Mouse (Mus musculus) cortical plate, adult 2 months (tissue): ENCODE measurements around the gene Acsm2. TPM values are rescaled to one million over a fixed set of nuclear protein-coding genes. Genes with fewer than 3 reads are reported as not detected.

Experiments used
- H3K27ac ChIP-seq: fragments of 200-500 bp; 2 replicates; pipeline ENCODE4 v1.5.1; 2012; ENCODE audit warnings: low read length, control low read depth, inconsistent platforms; ENCODE audit not compliant: insufficient read depth
- H3K4me1 ChIP-seq: fragments of 200-500 bp; 2 replicates; pipeline ENCODE4 v1.6.1; 2011; ENCODE audit warnings: low read length; ENCODE audit not compliant: control insufficient read depth, insufficient read depth
- H3K4me3 ChIP-seq: fragments of 200-500 bp; 2 replicates; pipeline ENCODE4 v1.5.1; 2011; ENCODE audit warnings: mild to moderate bottlenecking, low read length, control low read depth; ENCODE audit not compliant: insufficient read depth
- CTCF ChIP-seq: fragments of 200-500 bp; IDR thresholded peaks from 2 replicates; pipeline ENCODE4 v1.5.1; 2011; ENCODE audit warnings: mild to moderate bottlenecking, control low read depth, low read length; ENCODE audit not compliant: insufficient read depth; ENCODE audit errors: extremely low read depth
- POLR2A ChIP-seq: fragments of 200-500 bp; IDR thresholded peaks from 2 replicates; pipeline ENCODE4 v1.6.1; 2011; ENCODE audit warnings: mild to moderate bottlenecking, low read length, control low read depth; ENCODE audit not compliant: insufficient read depth; ENCODE audit errors: extremely low read depth
- polyA plus RNA-seq: library from polyadenylated mRNA; depleted of rRNA; stranded (reverse); fragments of >200 nt; gene quantifications from 2 replicates; pipeline ENCODE4 v1.2.3, GENCODE M21; 2012

Acsm2 gene
- polyA plus RNA-seq, 1 experiment, result not detected

- H3K4me1 ChIP-seq, result no peaks in the 10 kb centered on the region; the same call in 1 of the 2 replicates
- no peak overlapping the region for H3K27ac ChIP-seq
- TF ChIP-seq POLR2A, result no peak
- no peak for TF ChIP-seq CTCF
- no peak overlapping the region for H3K4me3 ChIP-seq
Measured at GRCm38 (mm10) chr7:119526486-119526885, 27.7 kb upstream of the Acsm2 start.

GRCm38 (mm10) chr7:119527135-119527534 lies 27.0 kb upstream of the Acsm2 start:
- no peak overlapping the region for H3K4me3 ChIP-seq
- no peak overlapping the region for H3K27ac ChIP-seq
- H3K4me1 ChIP-seq, result no peaks in the 10 kb centered on the region; the same call in 1 of the 2 replicates
- TF ChIP-seq CTCF, result no peak
- TF ChIP-seq POLR2A, result no peak

- H3K4me3 ChIP-seq, result no peak overlapping the region
- TF ChIP-seq POLR2A (no peak), CTCF (no peak)
- H3K27ac ChIP-seq, result no peak overlapping the region
- no peaks in the 10 kb centered on the region; the same call in 1 of the 2 replicates for H3K4me1 ChIP-seq
Measured at GRCm38 (mm10) chr7:119527548-119527947, 26.6 kb upstream of the Acsm2 start.

- Histone ChIP-seq H3K4me3 (no peak overlapping the region), H3K27ac (no peak overlapping the region), H3K4me1 (no peaks in the 10 kb centered on the region; the same call in 1 of the 2 replicates)
- TF ChIP-seq CTCF (no peak), POLR2A (no peak)
Measured at GRCm38 (mm10) chr7:119528617-119529016, 25.5 kb upstream of the Acsm2 start.

GRCm38 (mm10) chr7:119532924-119533323 lies 21.2 kb upstream of the Acsm2 start:
- Histone ChIP-seq H3K27ac (no peak overlapping the region), H3K4me3 (no peak overlapping the region), H3K4me1 (no peaks in the 10 kb centered on the region)
- TF ChIP-seq CTCF, result no peak
- TF ChIP-seq POLR2A, result no peak

GRCm38 (mm10) chr7:119534389-119534788 lies 19.8 kb upstream of the Acsm2 start:
- Histone ChIP-seq H3K27ac (no peak overlapping the region), H3K4me1 (no peaks in the 10 kb centered on the region), H3K4me3 (no peak overlapping the region)
- TF ChIP-seq POLR2A, result no peak
- no peak for TF ChIP-seq CTCF

GRCm38 (mm10) chr7:119542445-119542844 lies 11.7 kb upstream of the Acsm2 start:
- Histone ChIP-seq H3K27ac (no peak overlapping the region), H3K4me1 (no peaks in the 10 kb centered on the region), H3K4me3 (no peak overlapping the region)
- TF ChIP-seq CTCF (no peak), POLR2A (no peak)

GRCm38 (mm10) chr7:119545572-119545971 lies 8.6 kb upstream of the Acsm2 start:
- no peak for TF ChIP-seq POLR2A
- Histone ChIP-seq H3K4me1 (no peaks in the 10 kb centered on the region), H3K27ac (no peak overlapping the region)

GRCm38 (mm10) chr7:119550471-119551222 lies 3.5 kb upstream of the Acsm2 start:
- Histone ChIP-seq H3K27ac (no peak overlapping the region), H3K4me3 (no peak overlapping the region), H3K4me1 (no peaks in the 10 kb centered on the region)
- TF ChIP-seq CTCF, result no peak
- no peak for TF ChIP-seq POLR2A

More at GRCm38 (mm10) chr7:119545572-119545971, 8.6 kb upstream of the Acsm2 start:
- H3K4me3 ChIP-seq, result no peak overlapping the region

- TF ChIP-seq POLR2A (no peak), CTCF (no peak)
- no peaks in the 10 kb centered on the region for H3K4me1 ChIP-seq
- no peak overlapping the region for H3K27ac ChIP-seq
- H3K4me3 ChIP-seq, result no peak overlapping the region
Measured at GRCm38 (mm10) chr7:119559789-119560451, 5.8 kb downstream of the Acsm2 start.
